ENCODE assay signal across 9 mouse cellular contexts in the genomic region with DNA sequence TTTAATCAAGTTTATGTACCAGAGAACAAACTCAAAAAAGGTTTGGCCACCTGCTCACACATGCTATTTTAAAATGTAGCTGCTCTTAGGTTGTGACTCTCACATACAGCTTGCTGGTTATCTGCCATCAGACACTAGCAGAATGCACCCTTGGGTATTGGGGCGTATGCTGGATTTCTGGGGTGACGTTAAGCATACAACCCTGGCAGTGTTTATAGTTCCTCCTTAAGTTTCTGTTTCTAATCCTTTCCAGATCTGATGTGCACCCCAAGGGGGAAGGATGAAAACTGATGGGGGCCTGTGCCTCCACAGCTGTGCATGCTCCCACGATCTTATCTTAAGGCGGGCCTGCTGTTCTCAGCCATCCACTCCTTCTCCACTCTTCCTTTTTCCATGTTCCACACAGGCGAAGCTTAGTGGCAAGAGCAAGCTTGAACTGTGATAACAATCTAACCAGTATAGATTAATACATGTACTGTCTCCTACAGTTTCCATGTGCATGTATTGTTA.
"Had no signal": no experiment of that assay in that cellular context is flagged by ENCODE, and none has a peak within 500 bp of the region (broad histone marks: within the 10 kb centered on the region; RNA-seq: fewer than 3 reads in every experiment).

No protein-coding gene starts in this region.

- DNase-seq: kidney, adult 9 months; kidney, postnatal 36 days; lung, adult 18-20 months; spleen, adult 18-20 months; thymus, adult 18-20 months; thymus, postnatal 14 days had no signal

- H3K9ac ChIP-seq: liver, embryonic 14.5 days; midbrain, embryonic 13.5 days had no signal

- H3K4me1 ChIP-seq: midbrain, embryonic 13.5 days had no signal

- H3K9me3 ChIP-seq: midbrain, embryonic 13.5 days had no signal

- H3K4me3 ChIP-seq: midbrain, embryonic 13.5 days had no signal

- H3K4me2 ChIP-seq: midbrain, embryonic 13.5 days had no signal

- H3K27me3 ChIP-seq: midbrain, embryonic 13.5 days had no signal

- ATAC-seq: midbrain, embryonic 13.5 days had no signal

- H3K36me3 ChIP-seq: midbrain, embryonic 13.5 days had no signal

- H3K27ac ChIP-seq: kidney, postnatal 0 days; liver, embryonic 14.5 days; midbrain, embryonic 13.5 days had no signal
